Mouse (Mus musculus): ENCODE data around the gene Mrps22.
A peak's percentile ranks its signal among the peaks of the same experiment; 100 is the strongest.

The Mrps22 gene

DNA sequence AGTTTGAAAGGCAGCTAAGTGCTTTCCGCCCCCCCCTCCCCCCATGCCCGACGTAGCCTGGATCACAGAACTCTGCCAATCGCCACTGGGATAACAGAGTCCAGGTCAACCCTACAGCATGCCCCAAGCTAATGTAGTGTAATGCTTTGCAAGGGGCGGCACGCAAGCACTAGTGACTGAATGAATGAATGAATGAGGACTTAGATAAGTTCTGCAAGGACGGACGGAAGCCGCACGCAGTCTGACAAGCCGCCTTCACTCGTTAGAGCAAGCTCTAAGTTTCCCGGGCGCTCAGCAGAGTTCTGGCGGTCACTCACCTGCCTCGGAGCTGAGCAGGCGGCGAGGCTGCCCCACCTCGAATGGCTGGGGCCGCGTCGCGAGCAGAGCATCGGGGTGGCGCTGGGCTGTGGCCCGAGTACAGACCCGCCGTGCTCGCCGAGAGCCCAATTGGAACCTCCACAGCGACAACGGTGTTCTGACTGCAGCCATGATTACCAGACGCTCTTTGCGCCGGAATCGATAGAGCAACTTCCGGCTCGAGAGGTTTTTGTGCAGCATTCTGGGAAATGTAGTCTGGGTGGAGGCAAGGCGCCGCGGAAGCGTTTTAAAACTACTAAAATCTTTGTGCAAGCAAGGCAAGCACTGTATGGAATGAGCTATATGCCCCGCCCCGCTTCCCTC is at the start of gene Mrps22:
Gene Mrps22 (minus strand): TSS at position 505 of the 681 bp plus-strand sequence.
- DNase-seq = peak; percentile 77

DNA sequence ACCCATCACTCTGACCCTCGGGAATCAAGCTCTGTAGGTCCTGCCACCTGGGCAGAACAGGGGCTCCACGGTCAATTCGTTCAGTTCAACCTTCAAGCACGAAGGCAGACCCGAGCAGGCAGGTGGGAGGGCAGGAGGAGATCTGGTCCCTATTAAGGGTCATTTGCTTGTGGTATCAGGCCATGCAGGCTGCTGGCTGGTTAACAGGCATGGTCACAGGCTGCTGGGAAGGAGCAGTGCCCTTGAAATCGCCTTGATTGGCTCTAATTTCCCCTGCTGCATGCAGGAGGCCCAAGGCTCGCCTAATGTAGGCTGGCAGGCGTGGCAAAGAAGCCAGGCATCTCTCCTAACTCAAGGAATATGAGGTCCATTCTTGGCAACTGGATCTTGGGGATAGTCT is 49.1 kb upstream of the Mrps22 start:
- DNase-seq = no peak

- DNase-seq = peak; percentile 46
Measured at GRCm38 (mm10) chr9:98647418-98647817, 46.0 kb upstream of the Mrps22 start.

- DNase-seq = peak; percentile 79
Measured at GRCm38 (mm10) chr9:98645750-98646149, 44.3 kb upstream of the Mrps22 start.

GRCm38 (mm10) chr9:98642126-98642525 is 40.7 kb upstream of the Mrps22 start:
- DNase-seq = no peak

DNA sequence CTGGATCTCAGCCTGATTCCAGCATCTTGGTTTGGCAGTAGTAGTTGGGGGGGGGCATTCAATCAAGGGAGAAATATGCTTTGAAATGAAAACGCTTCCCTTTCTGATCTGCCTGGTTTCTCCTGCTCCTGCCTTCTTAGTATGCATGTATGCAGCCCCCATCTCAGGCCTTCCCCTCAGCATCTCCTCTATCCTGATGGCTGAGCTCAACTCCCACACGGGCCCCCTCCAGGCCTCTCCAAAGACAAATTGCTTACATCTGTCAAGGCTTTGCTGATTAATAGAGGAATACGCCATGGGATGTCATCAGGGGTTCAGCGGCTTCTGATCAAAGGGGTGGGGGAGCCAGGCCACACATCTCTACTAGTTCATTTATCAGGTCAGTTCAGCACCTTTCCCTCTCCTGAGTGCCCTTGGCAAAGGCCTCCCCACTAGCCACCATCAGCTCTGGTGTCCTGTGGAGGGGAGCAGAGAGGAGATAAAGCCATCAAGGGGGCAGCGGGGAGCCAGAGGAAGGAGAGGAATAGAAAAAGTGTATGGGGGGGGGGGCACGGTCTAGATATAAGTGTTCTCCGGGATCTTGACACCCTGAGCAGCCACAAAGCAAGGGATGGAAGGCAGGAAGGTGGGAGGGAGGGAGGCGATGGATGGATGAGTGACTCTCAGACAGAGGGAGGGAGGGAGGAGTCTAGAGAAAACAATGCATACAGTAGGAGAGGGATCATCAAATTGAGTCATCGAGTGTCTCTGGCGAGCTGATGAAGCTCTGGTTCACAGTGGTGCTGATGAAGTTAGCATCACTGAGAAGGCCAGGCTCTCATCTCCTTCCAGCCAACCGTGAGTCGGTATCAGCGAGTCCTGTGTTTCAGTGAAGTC is 32.1 kb upstream of the Mrps22 start:
- DNase-seq = no peak

GRCm38 (mm10) chr9:98628480-98628879 is 27.0 kb upstream of the Mrps22 start:
- no peak for DNase-seq

GRCm38 (mm10) chr9:98604896-98605295 is 3.4 kb upstream of the Mrps22 start:
- no peak for DNase-seq

DNA sequence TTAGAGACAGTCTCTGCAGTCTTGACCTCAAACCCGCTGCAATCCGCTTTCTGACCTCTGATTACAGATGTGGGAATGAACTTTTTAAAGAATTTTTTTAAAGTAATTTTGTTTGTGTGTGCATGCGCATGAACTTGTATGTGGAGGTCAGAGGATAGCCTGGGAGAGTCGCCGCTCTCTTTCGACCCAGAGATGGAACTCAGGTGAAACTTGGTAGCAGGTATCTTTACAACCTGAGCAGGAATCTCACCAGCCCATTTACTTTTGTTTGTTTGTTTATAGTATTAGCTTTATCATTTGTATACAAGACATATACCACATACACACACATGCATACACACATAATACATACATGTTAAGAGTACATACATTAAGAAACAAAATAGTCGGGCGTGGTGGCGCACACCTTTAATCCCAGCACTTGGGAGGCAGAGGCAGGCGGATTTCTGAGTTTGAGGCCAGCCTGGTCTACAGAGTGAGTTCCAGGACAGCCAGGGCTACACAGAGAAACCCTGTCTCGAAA is 438 bp upstream of the Mrps22 start:
- DNase-seq = no peak

GRCm38 (mm10) chr9:98600094-98600493 is 1.4 kb downstream of the Mrps22 start:
- DNase-seq = no peak

DNA sequence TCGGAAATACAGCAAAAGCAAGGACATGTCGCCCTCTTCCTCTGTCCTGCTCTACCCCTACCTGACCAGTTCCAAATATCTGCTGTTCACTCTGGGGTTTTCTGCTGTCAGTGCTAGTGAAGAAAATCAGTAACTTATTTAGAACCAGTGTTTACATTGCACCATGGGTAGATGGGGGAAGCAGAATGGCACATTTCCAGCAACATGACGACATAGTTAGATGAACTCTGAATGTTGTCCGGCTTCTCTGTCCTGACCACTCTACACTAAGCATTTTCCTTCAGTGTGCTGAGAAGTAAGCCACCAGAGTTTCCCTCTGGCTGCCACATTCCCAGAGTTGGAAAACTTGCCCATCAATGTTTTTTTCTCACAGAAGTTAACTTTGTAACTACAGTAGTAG is 17.6 kb downstream of the Mrps22 start:
- no peak for DNase-seq

GRCm38 (mm10) chr9:98563137-98564126 is 38.0 kb downstream of the Mrps22 start, which contains the start of gene Copb2:
Copb2 (plus strand) TSS chr9:98563721.
- DNase-seq = peak; percentile 99

DNA sequence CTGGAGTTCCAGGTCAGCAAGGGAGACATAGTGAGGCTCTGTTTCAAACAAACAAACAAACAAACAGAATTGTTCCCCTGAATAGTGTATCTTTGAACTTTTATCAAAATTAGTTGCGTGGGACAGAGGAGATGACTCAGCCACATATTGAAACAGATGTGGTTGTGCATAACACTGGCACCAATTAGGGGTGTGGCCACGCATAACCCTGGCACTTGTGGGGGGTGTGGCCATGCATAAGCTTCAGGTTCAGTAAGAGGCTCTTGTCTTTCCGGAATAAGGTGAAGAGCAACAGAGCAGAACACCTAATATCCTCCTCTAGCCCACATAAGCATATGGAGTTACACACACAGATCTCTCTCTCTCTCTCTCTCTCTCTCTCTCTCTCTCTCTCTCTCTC is 57.4 kb downstream of the Mrps22 start:
- DNase-seq = no peak
